Mouse (Mus musculus) natural killer cell, adult 2 months (primary cell): ENCODE results near the gene Gm28047.
"Not testable (repeated sequence)": the region's sequence is repeated elsewhere in the genome, so short reads cannot be mapped to it uniquely, and the experiment has no call there.

ENCODE experiments used
- DNase-seq, 2 experiments: peaks; one replicate each; pipeline ENCODE4 v3.0.0; 2022; ENCODE audit warnings: low spot score in 2 of 2

Gm28047 gene

DNA sequence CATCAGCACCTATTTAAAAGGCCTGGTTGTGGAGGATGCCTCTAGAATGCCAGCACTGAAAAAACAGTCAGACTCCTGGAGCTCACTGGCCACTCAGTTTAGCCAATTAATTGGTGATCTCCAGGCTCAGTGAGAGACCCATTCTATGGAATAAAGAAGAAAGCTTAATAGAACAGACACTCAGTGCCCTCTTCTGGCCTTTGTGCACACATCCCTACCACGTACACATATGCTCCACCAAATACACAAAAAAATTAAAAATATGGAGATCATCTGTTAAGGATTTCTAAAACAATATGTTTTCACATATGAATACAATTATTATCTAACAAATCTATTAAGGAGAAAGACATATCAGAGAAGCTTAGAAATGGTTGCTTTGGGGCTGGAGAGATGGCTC, 4.1 kb downstream of the Gm28047 start:
- no peak for DNase-seq

DNA sequence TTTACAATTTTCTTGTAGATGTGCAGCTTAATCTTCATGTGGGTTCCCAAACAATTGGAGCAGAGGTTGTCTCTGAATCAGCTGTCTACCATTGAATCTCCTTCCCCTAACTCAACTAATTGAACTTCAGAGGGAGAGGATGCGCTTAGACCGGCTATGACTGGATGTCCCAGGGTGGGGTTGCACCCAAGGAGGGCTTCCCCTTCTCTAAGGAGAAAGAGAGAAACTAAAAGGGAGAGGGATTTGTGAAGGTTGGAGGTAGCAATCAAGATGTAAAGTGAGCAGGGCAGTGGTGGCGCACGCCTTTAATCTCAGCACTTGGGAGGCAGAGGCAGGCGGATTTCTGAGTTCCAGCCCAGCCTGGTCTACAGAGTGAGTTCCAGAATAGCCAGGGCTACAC, 5.4 kb downstream of the Gm28047 start:
- no peak for DNase-seq

DNA sequence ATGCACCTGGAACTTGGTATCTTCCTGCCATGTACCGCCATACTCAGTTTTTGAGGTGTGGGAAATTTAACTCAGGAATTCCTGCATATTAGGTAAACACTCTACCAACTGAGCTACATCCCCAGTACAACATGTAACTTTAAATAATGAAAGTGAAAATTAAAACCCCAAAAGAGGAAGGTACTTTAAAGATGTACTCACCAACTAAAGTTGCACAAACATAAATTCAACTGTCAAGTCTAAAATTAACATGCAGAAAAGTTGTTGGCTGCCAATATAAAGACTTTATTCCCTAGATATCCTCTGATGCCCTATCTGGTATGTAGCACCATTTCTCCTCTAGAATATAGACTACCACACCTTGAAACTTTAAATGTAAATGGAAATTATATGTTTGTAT, 7.2 kb downstream of the Gm28047 start:
- no peak for DNase-seq

DNA sequence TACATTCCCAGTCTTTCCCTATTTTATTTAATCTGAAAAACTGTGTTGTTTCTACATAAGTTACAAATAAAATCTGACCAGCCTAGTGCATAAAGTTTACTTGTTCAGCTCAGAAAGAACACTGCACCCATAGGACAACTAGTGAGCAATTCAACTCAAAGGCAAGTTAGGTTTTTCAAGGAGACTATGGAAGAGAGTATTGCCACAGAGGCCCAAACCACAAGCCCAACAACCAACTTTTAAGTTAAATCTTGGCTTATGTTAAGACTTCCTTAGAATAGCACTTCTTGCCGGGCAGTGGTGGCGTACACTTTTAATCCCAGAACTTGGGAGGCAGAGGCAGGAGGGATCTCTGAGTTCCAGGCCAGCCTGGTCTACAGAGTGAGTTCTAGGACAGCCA, 8.7 kb downstream of the Gm28047 start:
- DNase-seq: no peak

DNA sequence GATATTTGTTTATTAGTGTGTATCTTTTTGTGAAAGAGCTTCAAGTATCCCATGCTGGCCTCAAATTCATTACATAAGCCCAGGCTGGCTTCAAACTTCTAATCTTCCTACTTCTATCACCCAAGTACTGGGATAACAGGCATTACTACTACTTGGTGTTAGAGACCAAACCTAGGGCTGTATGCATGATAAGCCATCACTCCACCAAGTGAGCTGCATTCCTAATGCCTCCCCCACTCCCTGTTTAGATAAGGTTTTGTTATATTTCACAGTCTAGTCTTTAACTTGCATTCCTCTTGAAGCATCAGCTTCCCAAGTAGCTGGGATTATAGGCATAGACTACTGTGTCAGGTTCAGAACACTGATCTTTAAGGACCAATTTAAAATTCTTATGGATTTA, 10.6 kb downstream of the Gm28047 start:
- DNase-seq: no peak

DNA sequence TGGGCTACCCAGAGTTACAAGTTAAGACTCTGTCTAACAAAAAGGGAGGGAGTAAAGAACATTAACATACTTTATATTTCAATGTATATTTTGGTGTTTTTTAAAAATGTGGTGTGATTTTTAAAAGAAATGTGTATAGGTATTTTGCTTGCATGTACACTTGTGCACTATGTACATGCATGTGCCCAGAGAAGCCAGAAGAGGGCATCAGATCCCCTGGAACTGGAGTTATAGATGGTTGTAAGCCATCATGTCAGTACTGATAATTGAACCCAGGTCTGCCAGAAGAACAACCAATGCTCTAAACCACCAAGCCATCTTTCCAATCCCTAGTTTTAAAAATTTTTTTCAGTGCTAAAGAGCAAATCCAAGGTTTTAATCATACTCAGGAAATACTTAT, 11.9 kb downstream of the Gm28047 start:
- DNase-seq: no peak

DNA sequence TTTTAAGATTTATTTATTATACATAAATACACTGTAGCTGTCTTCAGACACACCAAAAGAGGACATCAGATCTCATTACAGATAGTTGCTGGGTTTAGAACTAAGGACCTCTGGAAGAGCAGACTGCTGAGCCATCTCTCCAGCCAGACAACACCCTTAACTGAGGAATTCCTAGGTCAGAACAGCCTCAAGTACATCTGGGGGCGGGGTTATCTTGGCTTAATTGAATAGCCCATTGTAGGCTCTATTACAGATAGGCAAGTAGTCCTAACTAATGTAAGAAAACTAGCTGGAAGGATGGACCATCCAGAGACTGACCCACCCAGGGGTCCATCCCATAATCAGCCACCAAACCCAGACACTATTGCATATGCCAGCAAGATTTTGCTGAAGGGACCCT, 16.3 kb downstream of the Gm28047 start:
- DNase-seq: not testable (repeated sequence)

DNA sequence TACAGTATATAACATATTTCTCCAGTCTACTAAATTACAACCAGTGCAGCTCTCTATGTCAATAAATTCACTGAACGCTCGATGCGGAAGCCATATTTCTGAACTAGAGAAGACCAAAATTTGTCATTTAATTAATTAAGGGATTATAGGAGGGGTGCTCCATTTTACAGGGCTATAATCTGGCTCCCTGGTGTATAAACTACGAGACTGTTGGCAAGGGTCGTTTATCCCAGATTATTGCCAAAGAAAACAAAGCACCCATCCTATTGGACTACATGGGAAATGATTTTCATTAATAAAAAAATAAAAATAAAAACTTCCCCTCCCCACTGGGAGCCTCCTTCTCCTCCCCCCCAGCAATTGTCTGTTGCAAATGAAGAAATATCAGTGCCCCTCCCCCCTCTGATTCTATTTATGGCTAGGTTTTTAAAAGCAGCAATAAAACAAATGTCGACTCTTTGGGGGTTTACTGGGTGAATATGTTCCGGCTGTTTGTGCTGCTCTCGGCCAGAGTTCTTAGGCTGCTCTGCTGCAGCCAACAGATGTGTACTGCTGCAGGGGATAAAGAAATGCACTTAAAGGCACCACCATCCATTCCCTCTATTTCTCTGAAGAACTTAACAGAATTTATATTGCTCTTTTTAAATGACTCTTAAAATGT, 30.7 kb downstream of the Gm28047 start:
- DNase-seq: no peak

DNA sequence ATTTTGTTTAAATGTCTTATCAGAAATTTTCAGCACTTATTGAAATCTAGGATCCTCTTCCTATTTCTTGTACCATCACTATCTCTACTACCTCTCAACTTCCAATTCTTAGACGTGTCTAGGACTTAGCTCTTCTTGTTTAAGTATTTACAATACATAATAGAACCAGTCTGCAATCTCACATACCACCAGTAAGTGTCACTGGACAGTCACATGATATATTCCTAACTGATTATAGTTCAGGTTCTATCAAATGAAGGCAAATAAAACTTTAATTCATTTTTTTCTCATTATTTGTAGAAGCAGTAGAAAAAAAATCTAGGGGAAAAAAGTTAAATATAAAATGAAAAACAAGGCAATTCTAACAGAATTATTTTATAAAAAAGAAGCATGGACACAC, 32.2 kb downstream of the Gm28047 start:
- no peak for DNase-seq

DNA sequence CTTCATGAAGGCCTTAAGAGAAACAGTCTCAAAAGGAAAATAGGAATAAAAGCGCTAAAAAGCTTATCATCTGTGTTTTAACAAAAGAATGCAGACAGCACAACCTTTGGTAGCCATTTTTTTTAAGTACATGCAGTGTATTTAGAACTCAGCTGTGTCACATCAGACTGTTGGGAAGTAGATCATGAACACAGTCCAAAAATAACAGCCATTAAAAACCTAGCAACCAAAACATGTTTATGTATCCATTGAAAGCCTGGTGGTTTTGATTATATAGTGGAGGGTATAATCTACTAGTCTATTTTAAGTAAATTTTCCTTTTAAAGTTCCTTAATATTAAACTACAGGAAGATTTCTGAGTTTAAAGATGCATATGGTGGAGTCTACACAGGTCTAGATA, 34.3 kb downstream of the Gm28047 start:
- DNase-seq: no peak

DNA sequence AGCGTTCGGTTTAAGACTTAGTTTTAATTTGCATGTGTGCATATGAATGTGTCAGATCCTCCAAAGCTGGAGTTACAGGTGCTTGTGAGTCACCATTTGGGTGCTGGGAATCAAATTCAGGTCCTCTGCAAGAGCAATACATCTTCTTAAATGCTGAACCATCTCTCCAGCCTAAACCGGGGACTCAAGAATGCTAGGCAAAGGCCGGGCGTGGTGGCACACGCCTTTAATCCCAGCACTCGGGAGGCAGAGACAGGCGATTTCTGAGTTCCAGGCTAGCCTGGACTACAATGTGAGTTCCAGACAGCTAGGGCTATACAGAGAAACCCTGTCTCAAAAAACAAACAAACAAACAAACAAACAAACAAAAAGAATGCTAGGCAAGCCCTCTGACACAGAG, 35.0 kb downstream of the Gm28047 start:
- no peak for DNase-seq

DNA sequence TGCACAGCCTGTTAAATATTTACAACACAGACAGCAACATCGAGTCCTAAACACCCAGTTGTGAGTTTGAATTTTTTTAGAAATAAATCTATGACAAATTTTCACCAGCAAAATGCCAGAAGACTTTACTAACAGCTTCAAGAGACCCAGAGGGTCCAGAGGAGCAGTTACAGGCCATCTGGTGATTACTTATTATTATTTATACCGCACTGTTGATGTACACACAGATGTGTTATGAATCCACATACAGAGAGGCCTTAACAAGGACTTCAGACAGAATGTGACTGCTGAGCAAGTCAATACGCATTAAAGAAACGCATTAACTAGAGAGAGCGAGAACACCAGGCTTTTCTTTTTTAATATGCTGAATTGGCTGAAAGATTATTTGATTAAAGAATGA, 39.4 kb downstream of the Gm28047 start:
- DNase-seq: no peak

DNA sequence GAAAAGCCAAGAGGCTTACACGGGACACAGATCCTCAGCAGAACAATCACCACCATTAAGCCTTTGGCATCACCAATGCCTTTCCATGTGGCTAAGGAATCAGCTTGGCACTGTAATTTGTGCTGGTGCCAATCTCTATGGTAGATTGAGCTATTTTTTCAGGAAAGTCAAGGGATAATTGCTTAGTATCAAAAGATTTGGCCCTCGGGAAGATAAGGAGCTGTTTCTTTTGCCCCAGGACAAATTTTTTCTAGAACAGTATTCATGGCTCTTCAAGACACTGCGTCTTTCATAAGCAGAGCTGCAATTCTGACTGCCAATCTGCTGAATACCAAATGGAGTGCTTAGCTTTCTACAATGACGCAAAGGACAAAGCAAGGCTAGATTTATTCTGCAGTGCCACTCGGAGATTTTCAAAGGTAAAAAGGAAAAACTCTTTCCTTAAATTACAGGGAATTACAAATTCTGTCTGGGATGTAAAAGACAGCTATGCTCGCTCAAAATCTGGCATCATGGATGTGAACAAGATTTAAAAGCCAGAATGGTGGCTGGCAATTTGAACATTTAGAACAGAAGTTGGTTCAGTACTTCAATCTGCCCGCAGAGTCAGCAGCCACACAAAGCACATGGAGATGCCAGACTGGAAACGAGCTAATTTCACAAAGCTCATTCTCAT, 41.0 kb downstream of the Gm28047 start:
- no peak for DNase-seq

DNA sequence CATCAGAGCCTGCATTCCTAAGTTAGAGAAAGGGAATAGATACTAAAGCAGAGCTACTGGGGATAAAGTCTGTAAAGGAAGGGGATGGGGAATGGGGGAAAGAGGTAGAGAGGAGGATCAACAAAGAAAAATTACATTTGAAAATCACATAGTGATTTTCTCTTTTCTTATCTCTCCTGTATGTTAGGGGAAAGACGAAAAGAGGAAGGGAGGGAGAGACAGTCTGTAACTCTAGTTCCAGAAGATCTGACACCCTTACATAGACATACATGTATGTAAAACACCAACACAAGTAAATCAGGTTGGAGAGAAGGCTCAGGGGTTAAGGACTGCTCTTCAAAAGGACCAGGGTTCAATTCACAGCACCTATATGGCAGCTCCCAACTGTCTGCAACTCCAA, 43.7 kb downstream of the Gm28047 start:
- no peak for DNase-seq

DNA sequence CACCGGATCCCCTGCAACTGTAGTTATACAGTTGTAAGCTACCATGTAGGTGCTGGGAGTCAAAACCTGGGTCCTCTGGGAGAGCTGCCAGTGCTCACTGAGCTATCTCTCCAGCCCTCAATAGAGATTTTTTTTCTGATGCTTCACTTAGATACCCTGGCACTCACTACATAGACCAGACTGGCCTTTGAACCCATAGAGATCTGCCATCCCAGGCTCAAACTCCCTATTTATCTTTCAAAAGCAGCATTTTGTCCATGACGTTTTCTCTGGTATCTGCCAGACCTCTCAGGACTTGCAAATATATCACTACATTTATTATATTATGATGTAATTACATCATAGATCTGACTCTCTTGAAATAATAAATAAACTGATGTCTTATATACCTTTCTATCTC, 46.5 kb downstream of the Gm28047 start:
- no peak for DNase-seq

DNA sequence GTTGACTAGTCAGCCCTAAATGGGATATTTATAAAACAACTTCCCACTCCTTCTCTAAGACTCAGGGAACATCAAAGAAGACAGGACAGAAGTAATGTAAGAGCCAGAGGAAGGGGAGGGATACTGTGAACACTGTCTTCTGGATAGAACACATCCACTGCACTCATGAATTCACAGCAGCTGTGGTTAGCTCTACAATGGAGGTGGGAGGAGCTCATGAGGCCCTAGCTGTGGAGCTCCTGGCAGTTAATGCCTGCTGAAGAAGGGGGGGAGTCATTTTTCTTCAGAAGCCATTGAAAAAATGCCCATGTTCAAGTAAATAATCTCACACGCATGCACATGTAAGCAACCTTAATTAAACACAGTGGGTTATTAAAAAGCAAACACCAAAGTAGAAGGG, 47.9 kb downstream of the Gm28047 start:
- DNase-seq: no peak

DNA sequence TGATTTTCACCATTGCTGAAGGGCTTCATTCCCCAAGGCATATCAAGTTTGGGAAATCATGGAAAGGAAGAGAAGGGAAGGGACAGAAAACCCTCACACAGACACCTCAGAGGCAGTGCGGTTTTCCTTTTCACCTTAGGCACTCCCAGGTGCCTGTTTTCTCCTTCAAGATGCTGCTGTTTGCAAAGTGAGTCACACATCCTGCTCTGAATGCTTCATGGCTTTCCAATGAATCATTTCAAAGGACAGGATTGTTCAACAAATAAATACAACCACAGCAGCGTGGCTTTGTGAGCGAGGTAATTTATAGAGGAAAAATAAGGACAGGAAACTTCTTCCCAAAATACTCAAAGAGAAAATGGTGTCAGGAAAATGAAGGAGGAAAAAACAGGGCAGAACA, 52.8 kb downstream of the Gm28047 start:
- no peak for DNase-seq

DNA sequence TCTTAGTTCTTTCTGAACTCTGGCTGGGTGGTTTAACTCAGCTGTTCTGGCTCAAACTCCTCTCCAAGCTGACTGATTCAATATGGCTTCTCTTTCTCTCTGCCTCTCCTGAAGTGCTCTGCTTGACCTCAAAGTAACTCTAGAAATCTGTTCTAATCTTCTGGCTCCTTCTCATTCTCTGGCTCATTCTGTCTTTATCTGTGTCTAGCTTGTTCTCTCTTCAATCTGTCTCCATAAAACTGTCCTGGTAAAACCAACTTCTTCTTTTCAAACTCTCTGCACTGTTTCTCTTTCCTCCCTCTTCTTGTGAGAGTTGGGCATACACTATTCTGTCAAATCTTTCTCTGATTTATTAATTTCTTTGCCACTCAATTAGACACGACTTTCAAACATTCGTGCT, 57.0 kb downstream of the Gm28047 start:
- DNase-seq: no peak

DNA sequence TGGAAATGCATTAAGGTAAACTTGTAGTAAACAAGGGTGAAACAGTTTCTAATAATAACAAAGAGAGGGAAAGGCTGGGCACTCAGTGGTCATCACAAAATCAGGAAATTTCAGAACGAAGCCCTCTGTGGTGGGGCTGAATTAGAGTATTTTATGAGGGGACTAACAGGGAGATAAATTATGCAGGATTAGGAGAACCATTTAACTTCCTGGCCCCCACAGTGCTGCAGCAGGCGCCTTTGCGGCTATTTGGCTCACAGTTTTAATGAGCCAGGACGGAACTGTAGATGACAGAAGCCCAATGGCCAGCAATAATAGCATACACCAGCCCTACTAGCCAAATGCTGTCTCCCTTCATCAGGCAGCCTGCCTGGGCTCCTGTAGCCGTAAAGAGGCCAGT, 61.2 kb downstream of the Gm28047 start:
- DNase-seq: no peak

DNA sequence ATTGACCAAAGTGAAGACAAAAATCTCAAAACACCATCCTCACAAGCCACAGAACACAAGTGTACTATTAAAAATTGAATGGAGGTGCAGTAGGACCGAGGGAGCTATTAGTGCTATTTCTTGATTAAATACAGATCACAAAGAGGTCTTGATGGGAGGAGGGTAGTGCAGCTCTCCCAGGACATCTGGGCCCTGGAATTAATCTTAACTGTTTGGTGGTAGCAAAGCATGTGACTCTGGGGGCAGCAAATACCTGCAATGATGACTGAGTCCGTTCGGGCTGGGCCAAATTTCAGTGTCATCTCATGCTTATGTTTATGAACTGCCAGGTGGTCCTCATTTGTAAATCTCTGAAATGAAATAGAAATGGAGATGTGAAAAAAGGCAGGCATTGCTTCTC, 61.8 kb downstream of the Gm28047 start:
- no peak for DNase-seq

DNA sequence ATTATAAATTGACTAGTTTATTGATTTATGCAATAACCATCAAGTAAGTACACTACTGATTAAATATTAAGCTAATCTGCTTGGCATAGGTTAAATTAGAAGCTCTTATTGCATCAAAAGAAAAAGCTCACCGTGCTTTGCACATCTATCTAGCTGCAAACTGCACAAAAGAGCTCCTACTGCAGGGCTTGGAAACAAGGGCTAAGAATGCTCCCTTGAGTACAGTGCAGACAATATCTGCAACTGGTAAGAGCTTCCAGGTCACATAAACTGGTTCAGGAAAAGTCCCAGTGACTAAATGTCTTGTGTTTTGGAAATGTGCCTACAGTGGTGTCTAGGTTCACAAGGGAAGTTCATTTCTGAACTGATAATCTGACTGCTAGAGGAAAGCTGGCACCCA, 62.4 kb downstream of the Gm28047 start:
- DNase-seq: no peak

DNA sequence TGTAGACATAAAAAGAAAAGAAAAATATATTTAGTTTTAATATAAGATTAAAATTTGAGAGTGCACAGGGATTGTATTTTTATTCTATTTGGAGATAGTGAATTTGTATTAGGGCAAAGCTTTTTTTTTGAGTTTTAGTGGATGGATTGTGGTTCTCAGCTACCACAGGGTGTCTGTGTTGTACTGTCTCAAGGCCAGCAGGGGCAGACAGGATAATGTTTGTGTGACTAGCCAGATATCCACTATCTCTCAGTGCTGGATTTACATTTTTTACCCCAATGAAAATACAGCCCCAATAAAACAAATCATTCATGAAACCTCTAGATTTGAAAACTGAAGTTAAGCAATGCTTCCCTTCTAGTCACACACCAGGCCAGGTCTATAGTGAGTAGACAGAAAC, 67.3 kb downstream of the Gm28047 start:
- no peak for DNase-seq

DNA sequence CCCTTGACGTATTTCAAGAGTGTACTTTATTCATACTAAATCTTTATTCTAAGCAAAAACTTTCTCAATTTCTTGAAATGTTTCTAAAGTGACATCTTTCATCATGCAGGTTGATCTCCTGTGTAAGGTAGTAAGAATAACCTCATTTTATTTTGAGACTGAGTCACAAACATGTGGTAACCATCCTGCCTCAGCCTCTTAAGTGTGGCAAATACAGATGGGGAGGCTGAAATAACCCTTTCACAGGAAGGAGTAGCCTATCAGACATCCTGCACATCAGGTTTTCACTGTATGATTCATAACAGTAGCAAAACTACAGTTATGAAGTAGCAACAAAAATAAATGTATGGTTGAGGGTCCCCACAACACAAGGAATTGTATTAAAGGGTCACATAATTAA, 69.3 kb downstream of the Gm28047 start:
- no peak for DNase-seq

DNA sequence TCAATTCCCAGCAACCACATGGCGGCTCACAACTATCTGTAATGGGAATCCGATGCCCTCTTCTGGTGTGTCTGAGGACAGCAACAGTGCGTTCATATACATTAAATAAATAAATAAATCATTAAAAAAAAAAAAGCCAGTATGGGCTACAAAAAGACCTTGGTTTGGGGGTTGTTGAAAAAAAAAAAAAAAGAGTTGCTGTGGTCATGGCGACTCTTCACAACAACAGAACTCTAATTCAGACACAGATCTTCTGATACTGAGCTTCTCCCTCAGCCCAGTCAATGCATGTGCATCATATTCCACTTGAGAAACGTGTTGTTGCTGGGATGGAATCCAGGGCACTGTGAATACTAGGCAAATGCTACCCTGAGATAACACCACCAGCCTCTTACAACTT, 72.3 kb downstream of the Gm28047 start:
- no peak for DNase-seq
